Mouse (Mus musculus) adipocyte (in vitro differentiated cells): ENCODE data around the gene Cers1.

Source experiments
- DNase-seq: peaks from one replicate; pipeline ENCODE4 v3.0.0-alpha.2; 2016; ENCODE audit warnings: low spot score

Cers1 gene

DNA sequence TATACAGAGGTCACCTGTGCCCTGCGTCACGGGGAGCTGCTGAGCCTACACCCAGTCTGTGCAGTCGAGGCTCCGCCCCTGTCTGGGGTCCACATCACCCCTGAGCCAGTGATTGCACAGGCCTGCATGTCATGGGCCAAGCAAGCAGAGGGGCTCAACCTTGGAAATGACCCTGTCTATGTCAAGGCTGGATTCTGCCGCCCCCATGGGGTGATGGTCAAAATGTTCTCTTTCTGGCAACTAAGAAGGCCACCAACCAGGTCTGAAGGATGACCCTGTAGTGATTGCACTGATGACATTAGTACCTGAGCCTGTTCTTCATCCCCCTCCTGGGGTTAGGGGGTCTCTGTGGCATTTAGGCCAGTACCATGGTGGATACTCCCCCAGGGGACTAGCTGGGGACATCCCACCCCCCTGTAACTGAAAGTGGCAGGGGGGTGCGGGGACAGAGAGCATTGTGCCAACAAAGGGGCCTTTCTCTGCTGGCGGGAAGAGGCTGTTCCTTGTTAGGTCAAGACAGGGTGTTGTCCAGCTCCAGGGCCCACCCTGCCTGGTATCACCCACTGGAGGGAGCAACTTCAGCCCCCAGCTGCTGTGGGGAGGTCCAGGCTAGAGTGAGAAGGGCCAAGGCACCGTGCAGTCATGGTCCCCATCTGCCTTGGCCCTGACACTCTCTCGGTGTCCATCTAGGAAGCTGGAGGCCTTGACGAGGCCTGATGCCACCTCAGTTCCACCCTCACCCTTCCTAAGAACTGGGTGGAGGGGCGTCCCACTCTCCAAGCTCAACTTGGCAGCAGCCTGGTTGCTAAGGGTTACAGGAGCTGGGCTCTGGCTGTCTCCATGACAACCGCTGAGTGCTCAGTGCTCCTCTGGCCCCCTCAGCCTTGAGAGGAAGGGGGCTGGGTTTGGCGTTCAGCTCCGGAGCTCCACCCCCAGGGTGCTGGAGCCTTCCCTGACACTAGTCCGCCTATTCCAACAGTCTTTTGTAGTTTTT lies 1.2 kb downstream of the Cers1 start:
- no peak for DNase-seq

DNA sequence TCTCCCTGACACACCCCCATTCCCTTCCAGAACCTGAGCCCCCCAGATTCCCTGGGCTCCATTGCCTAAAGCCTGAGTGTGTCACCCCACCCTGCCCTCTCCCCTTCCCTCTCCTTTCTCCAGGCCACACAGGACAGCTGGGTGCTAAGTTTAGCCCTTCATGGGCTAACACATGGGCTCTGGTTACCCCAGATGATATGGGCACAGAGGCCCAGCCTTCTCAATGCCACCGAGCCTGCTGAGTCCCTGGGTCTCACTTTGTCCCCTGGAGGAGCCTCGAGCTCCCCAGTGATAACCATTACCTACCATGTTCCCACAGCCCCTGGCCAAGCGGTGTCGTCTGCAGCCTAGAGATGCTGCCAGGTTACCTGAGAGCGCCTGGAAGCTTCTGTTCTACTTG lies 2.3 kb downstream of the Cers1 start:
- no peak for DNase-seq

DNA sequence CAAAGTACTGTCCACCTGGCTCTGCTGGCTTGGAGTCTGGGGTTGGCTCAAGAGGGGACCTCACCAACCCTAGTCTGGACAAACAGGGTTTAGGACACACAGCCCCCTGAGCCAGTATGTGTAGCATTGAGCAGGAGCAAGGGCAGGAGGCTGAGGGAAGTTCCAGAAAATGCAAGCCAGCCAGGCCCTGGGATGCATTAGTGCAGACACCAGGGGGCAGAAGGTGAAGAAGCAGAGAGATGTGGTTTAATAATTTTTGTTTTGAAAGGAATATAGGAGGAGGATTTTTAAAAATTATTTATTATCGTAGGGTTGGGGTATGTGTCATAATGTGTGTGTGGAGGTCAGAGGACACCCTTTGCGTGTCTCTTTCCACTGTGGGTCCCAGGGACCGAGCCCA lies 8.1 kb downstream of the Cers1 start:
- peak; percentile 51 for DNase-seq

DNA sequence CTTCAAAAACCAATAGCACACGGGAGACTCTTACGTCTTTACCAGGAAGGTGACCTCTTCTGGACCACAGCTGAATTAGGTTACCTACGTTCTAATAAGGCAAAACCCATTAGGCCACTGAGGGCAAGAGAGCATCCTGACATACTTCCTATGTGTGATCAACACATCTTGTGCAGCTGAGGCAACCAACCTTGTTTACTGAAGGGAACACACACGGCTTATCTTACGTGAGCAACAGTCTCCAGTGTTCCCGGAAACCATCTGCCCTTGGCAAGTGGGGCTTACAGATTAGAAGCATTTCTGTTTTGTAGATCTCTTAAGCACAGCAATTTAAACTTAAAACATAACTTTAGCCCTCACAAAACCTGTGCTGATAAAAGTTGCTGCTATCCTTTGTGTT lies 11.9 kb downstream of the Cers1 start:
- no peak for DNase-seq

DNA sequence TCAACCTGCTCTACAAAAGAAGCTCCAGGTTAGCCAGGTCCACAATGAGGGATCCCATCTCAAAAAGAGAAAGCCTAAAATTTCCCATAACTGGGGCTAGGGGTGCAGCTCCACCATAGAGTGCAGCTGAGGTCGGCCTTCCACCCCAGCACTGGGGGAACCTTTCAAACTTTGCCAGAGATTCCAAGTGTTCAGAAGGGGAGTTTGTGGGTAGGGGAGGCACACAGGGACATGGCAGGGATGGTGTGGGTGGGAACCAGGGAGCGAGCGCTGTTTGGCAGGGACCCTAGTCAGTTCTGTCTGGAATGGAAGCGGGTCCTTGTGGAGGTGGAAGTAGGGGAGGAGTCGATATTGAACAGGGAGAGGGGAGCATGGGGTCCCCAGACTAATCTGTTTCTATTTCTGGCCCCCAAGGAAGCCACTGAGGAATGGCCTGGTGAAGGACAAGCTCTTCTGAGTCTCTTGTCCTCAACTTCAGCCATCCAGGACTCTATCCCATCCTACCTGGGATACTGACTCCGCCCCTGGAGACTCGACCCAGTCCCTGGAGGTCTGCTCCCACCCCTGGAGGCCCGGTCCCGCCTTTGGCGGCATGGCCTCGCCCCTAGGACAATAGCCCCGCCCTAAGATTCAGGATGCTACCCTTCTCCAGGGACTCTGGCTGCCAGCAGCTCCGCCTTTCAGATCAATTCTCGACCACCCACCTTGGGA lies 13.7 kb downstream of the Cers1 start, which contains the start of gene Gdf1:
Gdf1 (plus strand) TSS at position 694 of the 711 bp plus-strand sequence.
- no peak for DNase-seq

DNA sequence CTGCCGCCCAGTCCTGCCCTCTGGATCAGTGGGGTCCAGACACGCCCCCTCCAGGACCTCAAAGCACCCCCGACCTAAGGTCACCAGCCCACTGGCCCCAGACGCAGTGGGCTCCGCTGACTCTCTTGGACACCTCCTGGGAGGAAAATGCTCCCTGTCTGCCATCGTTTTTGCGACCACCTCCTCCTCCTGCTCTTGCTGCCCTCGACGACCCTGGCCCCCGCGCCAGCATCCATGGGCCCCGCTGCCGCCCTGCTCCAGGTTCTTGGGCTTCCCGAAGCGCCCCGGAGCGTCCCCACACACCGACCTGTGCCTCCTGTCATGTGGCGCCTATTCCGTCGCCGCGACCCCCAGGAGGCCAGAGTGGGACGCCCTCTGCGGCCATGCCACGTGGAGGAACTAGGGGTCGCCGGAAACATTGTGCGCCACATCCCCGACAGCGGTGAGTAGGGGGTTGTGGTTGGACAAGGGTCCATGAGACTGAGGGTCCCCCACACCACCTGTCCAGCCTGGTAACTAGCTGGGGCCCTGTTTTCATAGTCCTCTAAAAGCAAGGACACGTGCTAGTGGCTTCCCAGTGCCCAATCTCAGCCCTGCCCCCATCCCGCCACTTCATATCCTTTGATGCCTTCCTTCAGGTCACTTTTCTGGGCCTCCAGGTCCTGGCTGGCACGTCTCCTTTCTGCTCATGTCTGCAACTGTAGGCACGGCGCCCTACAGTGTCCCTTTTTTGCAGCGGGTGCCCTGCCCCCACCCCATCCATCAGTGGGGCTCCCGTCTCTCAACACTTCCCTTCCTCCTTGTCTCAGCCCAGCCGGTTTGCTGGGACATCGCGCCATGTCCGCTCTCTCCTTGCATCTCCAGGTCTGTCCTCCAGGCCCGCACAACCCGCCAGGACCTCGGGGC lies 14.5 kb downstream of the Cers1 start:
- DNase-seq = no peak

DNA sequence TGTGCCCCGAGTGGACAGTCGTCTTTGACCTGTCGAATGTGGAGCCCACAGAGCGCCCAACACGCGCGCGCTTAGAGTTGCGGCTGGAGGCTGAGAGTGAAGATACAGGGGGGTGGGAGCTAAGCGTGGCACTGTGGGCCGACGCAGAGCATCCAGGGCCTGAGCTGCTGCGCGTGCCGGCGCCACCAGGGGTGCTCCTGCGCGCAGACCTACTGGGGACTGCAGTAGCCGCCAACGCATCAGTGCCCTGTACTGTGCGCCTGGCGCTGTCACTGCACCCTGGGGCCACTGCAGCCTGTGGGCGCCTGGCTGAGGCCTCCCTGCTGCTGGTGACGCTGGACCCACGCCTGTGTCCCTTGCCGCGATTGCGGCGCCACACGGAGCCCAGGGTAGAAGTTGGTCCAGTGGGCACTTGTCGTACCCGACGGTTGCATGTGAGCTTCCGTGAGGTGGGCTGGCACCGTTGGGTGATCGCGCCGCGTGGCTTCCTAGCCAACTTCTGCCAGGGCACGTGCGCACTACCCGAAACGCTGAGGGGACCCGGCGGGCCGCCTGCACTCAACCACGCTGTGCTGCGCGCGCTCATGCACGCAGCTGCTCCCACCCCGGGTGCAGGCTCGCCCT lies 15.3 kb downstream of the Cers1 start:
- no peak for DNase-seq

DNA sequence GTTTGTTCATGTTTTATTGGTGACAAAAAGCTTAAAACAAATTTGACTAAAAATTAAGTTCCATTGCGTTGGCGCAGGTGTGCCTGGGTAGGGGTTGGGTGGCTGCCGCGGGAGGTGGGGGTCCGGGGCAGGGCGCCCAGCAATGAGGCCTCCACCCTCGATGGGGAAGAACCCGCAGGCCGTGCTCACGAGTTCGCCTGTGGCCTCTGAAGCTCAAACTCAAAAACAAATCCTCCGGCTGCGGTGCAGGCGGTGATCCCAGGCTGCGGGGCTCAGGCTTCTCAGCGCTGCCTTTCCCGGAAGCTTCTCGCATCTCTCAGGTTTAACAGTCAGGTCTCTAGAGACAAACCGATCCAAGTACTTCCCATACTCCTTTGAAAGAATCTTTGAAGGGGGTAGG lies 16.0 kb downstream of the Cers1 start:
- no peak for DNase-seq

DNA sequence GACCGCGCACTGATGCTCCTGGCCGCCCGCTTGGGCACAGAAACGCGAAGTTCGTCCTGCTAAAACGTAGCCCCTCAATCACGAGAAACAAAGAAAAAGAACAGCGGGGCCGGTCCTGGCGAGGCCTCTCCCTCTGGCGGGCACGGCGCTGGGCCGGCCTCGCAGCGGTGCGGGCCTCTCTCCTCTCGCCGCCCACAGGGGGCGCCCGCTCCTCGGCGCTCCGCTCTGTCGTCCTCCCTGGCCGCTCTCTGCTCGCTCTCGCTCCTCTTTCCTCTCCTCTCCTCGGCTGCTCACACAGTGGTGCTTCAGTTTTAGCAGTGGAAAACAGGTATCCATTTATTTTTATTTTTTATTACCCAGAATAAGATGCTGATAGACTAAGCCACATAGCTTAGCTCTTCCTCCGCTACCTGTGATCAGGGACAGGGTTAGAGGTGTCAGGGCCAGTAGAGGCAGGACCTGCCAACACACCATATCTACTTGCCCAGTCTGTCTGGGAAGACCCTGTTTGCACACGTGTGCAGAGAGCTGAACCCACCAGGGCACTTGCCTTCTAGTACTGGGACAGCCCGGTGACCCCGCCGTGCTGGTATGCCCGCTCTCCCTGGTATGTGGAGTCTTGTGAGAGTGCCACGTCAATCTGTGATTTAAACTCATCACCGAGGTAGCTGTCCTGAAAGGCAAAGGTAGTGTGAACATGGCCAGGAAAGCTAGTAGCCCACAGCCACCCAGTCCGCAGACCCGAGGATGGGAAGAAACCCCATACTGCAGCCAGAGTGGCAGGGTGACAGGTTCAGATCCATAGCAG lies 16.7 kb downstream of the Cers1 start:
- no peak for DNase-seq

DNA sequence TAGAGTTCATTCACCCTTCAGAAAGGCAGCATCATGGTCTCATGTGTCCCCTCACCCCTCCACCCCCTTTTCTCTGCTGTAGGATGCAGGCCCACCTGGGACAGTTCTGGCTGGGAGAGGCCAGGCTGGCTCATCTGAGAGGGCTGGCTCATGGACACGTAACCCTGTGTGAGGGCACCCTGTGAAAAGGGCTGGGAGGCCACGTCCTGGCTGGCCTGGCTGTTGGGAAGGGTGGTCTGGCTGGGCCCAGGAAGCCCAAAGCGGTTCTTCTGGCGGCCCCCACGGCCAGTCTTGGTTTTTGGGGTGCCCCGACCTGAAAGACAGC lies 17.3 kb downstream of the Cers1 start:
- no peak for DNase-seq

DNA sequence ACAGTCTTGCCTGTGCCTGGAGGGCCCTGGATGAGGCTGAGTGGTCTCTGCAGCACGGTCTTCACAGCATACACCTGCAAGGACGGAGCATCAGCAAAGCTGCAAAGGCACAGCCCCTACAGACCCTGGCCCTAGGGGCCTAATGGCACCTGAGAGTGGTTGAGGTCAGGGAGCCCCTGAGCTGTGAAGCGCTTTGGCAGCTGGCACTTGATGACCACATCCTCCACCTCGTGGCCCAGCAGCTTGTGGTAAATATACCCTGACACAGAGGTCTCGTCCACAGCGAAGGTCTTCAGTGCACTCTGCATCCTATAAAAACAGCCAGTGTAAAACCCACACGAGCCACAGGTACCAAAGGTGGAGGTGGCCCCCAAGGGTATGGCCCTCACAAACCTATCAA lies 23.4 kb downstream of the Cers1 start:
- DNase-seq = no peak

DNA sequence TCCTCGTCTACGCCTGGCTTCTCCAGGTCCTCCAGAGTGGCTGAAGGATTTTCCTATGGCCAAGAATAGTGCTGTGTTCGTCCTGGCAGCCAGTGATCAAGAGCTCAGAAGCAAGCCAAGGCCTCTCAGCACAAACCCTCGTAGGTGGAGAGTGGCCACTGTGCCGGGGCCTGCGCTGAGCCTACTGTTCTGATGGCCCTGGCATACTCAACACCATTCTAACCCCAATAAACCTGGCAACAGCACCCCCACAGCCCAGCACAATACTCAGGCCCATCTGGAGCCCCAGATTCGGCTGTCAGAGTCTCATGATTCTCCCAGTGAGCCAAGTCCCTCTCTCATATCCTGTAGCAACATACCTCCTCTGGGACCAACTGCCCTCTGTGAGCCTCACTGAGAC lies 25.1 kb downstream of the Cers1 start:
- no peak for DNase-seq

DNA sequence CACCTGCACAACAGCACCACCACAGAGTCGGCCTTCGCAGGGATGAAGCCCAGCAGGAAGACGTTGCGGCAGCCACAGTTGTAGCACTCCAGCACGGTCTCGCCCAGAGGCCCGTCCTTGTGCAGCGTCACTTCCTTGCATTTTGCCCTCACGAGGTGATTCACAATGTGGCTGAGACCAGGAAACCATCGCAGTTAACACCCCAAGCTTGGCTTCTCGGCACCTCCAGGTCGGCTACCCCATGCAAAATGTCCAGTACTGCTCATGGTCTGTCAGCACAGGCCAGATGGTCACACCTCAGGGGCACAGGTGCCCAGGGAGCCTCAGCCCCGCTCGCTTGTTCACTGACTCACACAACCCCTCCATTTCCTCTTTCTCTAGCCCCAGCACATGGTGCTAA lies 26.4 kb downstream of the Cers1 start:
- no peak for DNase-seq

DNA sequence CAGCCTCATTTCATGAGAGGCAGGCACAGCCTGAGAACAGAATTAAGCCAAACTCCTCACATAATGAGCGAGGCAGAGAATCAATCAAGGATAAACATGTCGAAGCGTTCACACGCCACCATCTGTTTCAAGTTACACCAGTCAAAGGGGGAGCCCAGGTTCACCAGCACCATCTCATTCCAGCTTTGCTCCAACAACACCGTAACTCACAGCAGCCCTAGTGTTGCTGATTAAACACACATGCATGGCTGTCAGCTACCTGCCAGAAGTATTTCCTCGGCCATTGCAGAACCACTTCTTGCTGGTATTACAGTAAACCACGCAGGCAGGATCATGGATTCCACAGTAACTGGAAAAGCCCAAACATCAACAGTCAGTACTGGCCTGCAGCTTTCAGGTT lies 27.5 kb downstream of the Cers1 start:
- no peak for DNase-seq

DNA sequence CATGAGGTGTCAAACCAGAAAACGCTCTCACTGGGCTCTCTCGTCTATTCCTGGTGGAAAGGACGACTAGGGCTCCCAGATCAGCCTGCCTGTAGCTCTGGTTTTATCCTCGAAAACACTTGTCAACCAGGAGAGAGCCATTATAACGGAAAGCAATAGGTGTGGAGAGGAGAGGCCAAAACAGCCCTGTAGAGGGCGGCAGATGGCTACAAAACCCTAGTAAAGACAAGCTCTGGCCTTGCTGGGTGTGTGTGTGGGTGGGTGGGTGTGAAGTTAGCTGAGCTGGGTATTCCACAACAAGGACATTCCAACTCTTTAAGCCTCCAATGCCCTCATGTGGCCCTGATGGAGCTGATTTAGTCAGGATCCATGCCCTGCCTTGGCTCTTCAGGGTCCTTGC lies 28.1 kb downstream of the Cers1 start:
- peak; percentile 74 for DNase-seq

DNA sequence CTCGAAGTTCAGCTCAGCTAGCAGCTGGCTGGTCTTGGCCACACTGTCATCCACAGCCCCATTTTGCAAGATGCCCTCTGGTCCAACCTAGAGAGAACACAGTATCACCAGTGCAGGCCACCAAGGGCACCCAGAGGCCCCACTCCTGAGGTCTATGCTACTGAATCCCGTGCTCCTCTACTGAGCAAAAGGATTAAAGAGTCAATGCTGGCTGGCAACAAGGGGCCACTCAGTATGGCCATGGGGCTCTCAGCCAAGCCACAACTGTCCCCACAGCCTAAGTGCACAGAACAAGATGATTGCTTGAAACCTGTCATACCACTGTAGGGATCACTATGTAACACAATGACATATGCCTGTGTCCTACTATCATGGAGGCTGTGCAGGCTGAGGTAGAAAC lies 28.7 kb downstream of the Cers1 start:
- no peak for DNase-seq

DNA sequence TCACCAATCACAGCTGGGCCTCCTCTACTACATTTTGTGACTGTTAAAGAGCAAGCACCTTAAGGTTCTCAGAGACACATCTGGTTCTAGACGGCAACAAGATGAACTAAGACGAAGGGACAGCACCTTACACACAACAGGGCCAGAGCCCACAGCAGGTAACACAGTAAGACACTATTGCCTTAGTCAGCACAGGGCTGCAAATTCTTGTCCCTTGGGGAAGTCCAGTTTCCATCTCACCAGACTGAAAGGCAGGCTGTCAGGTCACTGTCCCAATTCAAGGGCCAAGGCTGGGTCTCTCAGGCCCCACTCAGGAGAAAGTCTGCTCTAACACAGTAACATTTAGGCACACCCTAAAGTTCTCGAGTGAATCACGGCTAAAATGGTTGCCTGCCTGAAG lies 31.9 kb downstream of the Cers1 start:
- DNase-seq = no peak

DNA sequence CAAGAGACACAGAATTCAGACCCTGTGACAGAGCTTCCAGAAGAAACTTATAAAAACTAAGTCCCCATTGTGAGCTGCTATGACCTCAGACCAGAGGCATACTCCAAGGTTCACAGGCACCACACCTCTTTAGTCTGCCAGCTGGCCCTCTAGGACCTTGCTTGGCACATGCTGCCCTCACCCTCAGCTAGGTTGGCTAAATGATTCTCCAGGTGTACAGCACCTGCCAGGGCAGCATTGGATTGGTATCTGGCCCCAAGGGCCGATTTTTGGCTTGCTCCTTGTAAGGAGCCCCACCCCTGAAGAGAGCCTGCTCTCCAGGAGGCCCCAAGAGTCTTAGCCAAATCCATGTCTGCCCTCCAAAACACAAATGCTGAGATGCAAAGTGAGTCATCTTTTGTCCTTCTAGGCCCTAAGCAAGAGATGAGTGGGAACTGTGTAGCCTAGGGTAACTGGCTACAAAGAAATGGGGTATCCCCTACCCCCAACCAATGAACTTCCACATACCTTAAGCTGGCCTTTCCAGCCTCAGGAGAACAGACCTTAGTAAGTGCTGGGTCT lies 32.4 kb downstream of the Cers1 start:
- DNase-seq = no peak

DNA sequence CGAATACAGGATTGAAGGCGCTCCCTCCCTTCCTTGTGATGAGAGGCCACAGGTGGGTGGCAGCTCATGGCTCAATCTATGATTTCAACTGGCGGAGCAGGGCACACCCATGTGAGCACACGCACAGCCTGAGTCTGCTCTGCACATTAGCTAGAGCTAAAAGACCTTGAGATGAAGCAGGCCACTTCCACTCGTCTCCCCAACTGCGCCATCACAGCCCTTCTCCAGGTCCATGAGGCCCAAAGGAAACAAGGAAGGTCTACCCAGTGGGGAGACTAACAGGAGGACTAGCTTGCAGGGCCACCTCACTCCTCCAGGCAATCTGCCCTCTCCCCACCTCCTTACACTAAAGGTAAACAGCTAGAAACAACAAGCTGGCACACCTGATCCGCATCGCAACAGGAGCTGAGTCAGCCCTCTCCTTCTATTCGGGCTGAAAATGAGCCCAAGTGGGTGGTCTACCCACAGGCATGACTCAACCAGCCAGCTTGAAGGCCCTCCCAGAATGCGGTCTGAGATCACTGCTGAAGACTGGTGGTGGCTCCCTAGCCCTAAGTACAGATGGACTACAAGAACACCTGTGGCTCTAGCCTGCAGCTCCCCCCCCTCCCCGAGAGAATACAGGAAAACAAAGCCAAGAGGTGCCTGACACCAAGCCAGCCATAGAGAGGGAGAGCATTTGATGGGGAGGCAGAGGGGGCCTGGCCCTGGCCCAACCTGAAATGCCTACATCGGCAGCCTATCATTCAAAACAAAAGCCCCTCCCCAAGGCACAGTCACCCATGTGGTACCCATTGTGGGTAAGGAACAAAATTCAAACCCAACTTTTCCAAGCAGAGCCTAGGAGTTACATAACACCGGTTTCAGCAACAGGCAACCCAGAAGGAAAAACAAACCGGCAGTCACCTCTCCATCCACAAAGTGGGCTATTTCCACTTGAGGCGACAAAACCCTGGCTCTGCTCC lies 35.7 kb downstream of the Cers1 start:
- DNase-seq = peak; percentile 46

DNA sequence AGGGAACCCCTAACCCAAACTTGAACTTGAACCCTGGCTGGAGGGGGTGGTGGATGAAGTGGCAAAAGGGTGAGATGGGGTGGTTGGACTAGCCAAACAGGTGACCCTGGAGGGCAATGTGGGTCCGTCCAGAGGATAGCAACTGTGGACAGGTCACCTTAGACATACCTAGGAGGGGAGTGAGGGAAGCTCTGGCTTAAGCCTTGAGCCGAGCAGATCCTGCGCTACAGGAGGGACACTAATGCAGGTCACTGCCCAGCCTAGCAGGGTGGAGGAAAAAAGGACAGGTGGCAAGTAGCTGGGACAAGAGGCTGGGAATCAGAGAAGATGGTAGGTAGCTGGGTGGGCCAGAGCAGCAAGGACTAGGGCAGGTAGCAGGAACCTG lies 36.4 kb downstream of the Cers1 start:
- DNase-seq = no peak
